In the genomic region with DNA sequence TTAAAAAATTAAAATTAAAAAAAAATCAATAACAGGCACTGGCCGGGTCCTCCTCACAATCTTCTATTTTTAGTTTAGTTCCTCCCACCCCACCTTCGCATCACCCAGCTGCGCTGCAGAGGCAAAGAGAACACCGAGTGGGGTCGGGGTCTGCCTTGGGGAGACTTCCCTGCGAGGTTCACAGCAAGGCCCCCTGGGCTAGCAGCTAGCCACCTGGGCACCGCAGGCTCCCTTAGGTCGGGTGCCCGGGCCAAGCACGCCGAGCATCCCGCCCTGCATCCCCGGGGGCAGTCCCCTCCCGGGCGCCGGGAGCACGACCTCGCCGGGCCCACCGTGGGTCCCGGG, we compare ENCODE assay signal across 8 mouse cellular contexts. TPM values are rescaled to one million over a fixed set of nuclear protein-coding genes. Genes with fewer than 3 reads are reported as not detected.
DNase-seq lines count a peak whose midpoint lies in the region; ATAC-seq and TF ChIP-seq lines count a peak whose summit lies in the region.

No protein-coding gene starts in this region.

- no peak for TF ChIP-seq CTCF in layer of hippocampus, adult 2 months (conservative IDR thresholded peaks at IDR 0.05)
- no peak for TF ChIP-seq CTCF in G1E (IDR thresholded peaks at IDR 0.05; ENCODE audit: low read depth, low read length)

- ATAC-seq in G1E (ENCODE audit: extremely low read depth, insufficient number of reproducible peaks, low FRiP score, poor library complexity, severe bottlenecking) = no peak
- 0 out of 2 replicates have a peak, but pooled peaks have one; percentile 0 for ATAC-seq in embryonic facial prominence, embryonic 13.5 days (ENCODE audit: insufficient number of reproducible peaks, insufficient read depth, low FRiP score, low TSS enrichment, low read depth)
- peak; percentile 17; the same call in 1 of the 2 replicates for ATAC-seq in limb, embryonic 12.5 days (ENCODE audit: insufficient number of reproducible peaks, insufficient read depth, low FRiP score, low TSS enrichment, low read depth)
- ATAC-seq in stomach, embryonic 15.5 days (ENCODE audit: insufficient read depth, low FRiP score, low read depth) = peak; percentile 6

- H3K36me3 ChIP-seq in G1E (replicated peaks) = peaks cover 23% of the 10 kb centered on the region
- H3K36me3 ChIP-seq in embryonic facial prominence, embryonic 13.5 days = no peaks in the 10 kb centered on the region
- 0 out of 2 replicates have a peak, but pooled peaks cover 8% of the 10 kb centered on the region for H3K36me3 ChIP-seq in limb, embryonic 12.5 days
- H3K36me3 ChIP-seq in stomach, embryonic 15.5 days = no peaks in the 10 kb centered on the region

- H3K9me3 ChIP-seq in G1E (replicated peaks) = no peaks in the 10 kb centered on the region
- H3K9me3 ChIP-seq in embryonic facial prominence, embryonic 13.5 days = no peaks in the 10 kb centered on the region
- no peaks in the 10 kb centered on the region for H3K9me3 ChIP-seq in limb, embryonic 12.5 days
- H3K9me3 ChIP-seq in stomach, embryonic 15.5 days = no peaks in the 10 kb centered on the region

- peak overlapping the region; percentile 87 for H3K9ac ChIP-seq in embryonic facial prominence, embryonic 13.5 days
- peak overlapping the region; percentile 87 for H3K9ac ChIP-seq in limb, embryonic 12.5 days (replicated peaks)
- peak overlapping the region; percentile 78 for H3K9ac ChIP-seq in stomach, embryonic 15.5 days

- no peaks in the 10 kb centered on the region for H3K27me3 ChIP-seq in G1E (ENCODE audit: insufficient read depth, low read length)
- no peaks in the 10 kb centered on the region for H3K27me3 ChIP-seq in embryonic facial prominence, embryonic 13.5 days
- H3K27me3 ChIP-seq in limb, embryonic 12.5 days = no peaks in the 10 kb centered on the region
- no peaks in the 10 kb centered on the region for H3K27me3 ChIP-seq in stomach, embryonic 15.5 days (replicated peaks)

- peak in 1 of 2 experiments; percentile 31 for DNase-seq in layer of hippocampus, adult 2 months (ENCODE audit: low spot score in 2 of 2)
- DNase-seq in layer of hippocampus, adult 9-10 months (ENCODE audit: low spot score) = no peak
- peak; percentile 65 for DNase-seq in G1E (ENCODE audit: low spot score)
- no peak for DNase-seq in layer of hippocampus, adult 18-20 months (ENCODE audit: low spot score in 2 of 2)
- DNase-seq in gastrocnemius, adult 8-10 months (ENCODE audit: low spot score in 2 of 2) = no peak

- peak overlapping the region; percentile 97 for H3K27ac ChIP-seq in layer of hippocampus, adult 2 months
- H3K27ac ChIP-seq in embryonic facial prominence, embryonic 13.5 days = peak overlapping the region; percentile 83
- H3K27ac ChIP-seq in limb, embryonic 12.5 days = peak overlapping the region; percentile 85
- peak overlapping the region; percentile 85 for H3K27ac ChIP-seq in stomach, embryonic 15.5 days

- H3K4me2 ChIP-seq in embryonic facial prominence, embryonic 13.5 days = peak overlapping the region; percentile 91
- peak overlapping the region; percentile 89 for H3K4me2 ChIP-seq in limb, embryonic 12.5 days
- peak overlapping the region; percentile 99 for H3K4me2 ChIP-seq in stomach, embryonic 15.5 days

- peak overlapping the region; percentile 85 for H3K4me3 ChIP-seq in layer of hippocampus, adult 2 months
- peak overlapping the region; percentile 85 for H3K4me3 ChIP-seq in G1E (ENCODE audit: low read depth, low read length)
- H3K4me3 ChIP-seq in embryonic facial prominence, embryonic 13.5 days = peak overlapping the region; percentile 77
- peak overlapping the region; percentile 85 for H3K4me3 ChIP-seq in limb, embryonic 12.5 days (replicated peaks)
- peak overlapping the region; percentile 80 for H3K4me3 ChIP-seq in stomach, embryonic 15.5 days (replicated peaks)

- peaks cover 37% of the 10 kb centered on the region for H3K4me1 ChIP-seq in G1E (ENCODE audit: insufficient read depth, low read depth, low read length)
- H3K4me1 ChIP-seq in embryonic facial prominence, embryonic 13.5 days = peaks cover 25% of the 10 kb centered on the region
- peaks cover 14% of the 10 kb centered on the region for H3K4me1 ChIP-seq in limb, embryonic 12.5 days (replicated peaks)
- 0 out of 2 replicates have a peak, but pooled peaks cover 5% of the 10 kb centered on the region for H3K4me1 ChIP-seq in stomach, embryonic 15.5 days

- WGBS in embryonic facial prominence, embryonic 13.5 days = 0% methylated on average over 20 of the region's 21 CpGs
- WGBS in limb, embryonic 12.5 days = 1% methylated on average over 20 of the region's 21 CpGs
- under 1% methylated on average over 16 of the region's 21 CpGs for WGBS in stomach, embryonic 15.5 days

RNA-seq across cellular contexts. Expression of a gene that starts 15.1 kb away (rescaled TPM):
- total RNA-seq in layer of hippocampus, adult 2 months (2021) = 100 to 1,000 TPM; 135 to 145 TPM
- total RNA-seq in G1E (2014; fragmentation: Nextera tagmentation) = 31.1 and 36.6 TPM in 2 replicates
- total RNA-seq in G1E (2017) = 12.5 and 13.5 TPM in 2 replicates
- polyA plus RNA-seq in G1E (2012) = 10.8 and 14.2 TPM in 2 replicates
- polyA plus RNA-seq in embryonic facial prominence, embryonic 13.5 days (2015; fragmentation: Nextera tagmentation; extraction: Ambion mirVana) = 10.4 and 11.0 TPM in 2 replicates
- 12.0 and 12.8 TPM in 2 replicates for polyA plus RNA-seq in limb, embryonic 12.5 days (2016; fragmentation: Nextera tagmentation; extraction: Ambion mirVana)
- polyA plus RNA-seq in stomach, embryonic 15.5 days (2015; fragmentation: Nextera tagmentation; extraction: Ambion mirVana) = 8.2 and 9.2 TPM in 2 replicates
- total RNA-seq in layer of hippocampus, adult 18-20 months (2021) = 100 to 1,000 TPM; 126 to 133 TPM
- total RNA-seq in gastrocnemius, adult 8-10 months (2022) = 1 to 10 TPM; 4.6 to 8.3 (median 6.8) TPM
